ENCODE assay signal across 22 mouse cellular contexts in genomic region chr13:93854325-93854724, GRCm38 (mm10).
DNase-seq lines count a peak whose midpoint lies in the region; ATAC-seq and TF ChIP-seq lines count a peak whose summit lies in the region.
"Had no signal": no experiment of that assay in that cellular context is flagged by ENCODE, and none has a peak within 500 bp of the region (broad histone marks: within the 10 kb centered on the region; RNA-seq: fewer than 3 reads in every experiment).

No protein-coding gene starts in this region.

- no peaks in the 10 kb centered on the region for H3K79me2 ChIP-seq in CH12.LX (replicated peaks; ENCODE audit: control insufficient read depth, extremely low read depth, insufficient read depth, poor library complexity, severe bottlenecking)

- peaks cover 57% of the 10 kb centered on the region for H3K4me1 ChIP-seq in kidney, embryonic 15.5 days
- peaks cover 30% of the 10 kb centered on the region for H3K4me1 ChIP-seq in lung, embryonic 14.5 days (ENCODE audit: insufficient read depth)
- peaks cover 2% of the 10 kb centered on the region; the same call in 1 of the 2 replicates for H3K4me1 ChIP-seq in lung, adult 2 months (ENCODE audit: control insufficient read depth, insufficient read depth, low read length)
- H3K4me1 ChIP-seq in CH12.LX (ENCODE audit: control insufficient read depth in 1 of 2, insufficient read depth in 2 of 2), result peaks cover 12 to 42% of the 10 kb centered on the region in 2 experiments
- peaks cover 47% of the 10 kb centered on the region for H3K4me1 ChIP-seq in limb, embryonic 10.5 days

- no peak overlapping the region for H3K4me2 ChIP-seq in kidney, embryonic 15.5 days
- H3K4me2 ChIP-seq in lung, embryonic 14.5 days, result no peak overlapping the region
- H3K4me2 ChIP-seq in CH12.LX (ENCODE audit: insufficient read depth, low read depth, poor library complexity, severe bottlenecking), result no peak overlapping the region
- H3K4me2 ChIP-seq: embryonic facial prominence, embryonic 15.5 days; hindbrain, embryonic 14.5 days had no signal

- no peaks in the 10 kb centered on the region for H3K36me3 ChIP-seq in kidney, embryonic 15.5 days
- H3K36me3 ChIP-seq in lung, embryonic 14.5 days (ENCODE audit: insufficient read depth), result no peaks in the 10 kb centered on the region
- peaks cover 0 to 2% of the 10 kb centered on the region in 2 experiments for H3K36me3 ChIP-seq in CH12.LX (replicated peaks in 1 of 2; ENCODE audit: control insufficient read depth in 1 of 2, insufficient read depth in 1 of 2, low read length in 1 of 2)
- H3K36me3 ChIP-seq in limb, embryonic 10.5 days, result no peaks in the 10 kb centered on the region
- H3K36me3 ChIP-seq: embryonic facial prominence, embryonic 15.5 days; forebrain, embryonic 10.5 days; G1E; heart, embryonic 10.5 days; hindbrain, embryonic 10.5 days had no signal

- in situ Hi-C loops in CH12.LX (cut with MboI; ENCODE audit: low pct_ligation_motif_present, low pct_unique_long_range_greater_than_20kb, low sequenced_read_pairs), result no loop called here

- no peak overlapping the region for H3K9ac ChIP-seq in kidney, embryonic 15.5 days
- no peak overlapping the region for H3K9ac ChIP-seq in lung, embryonic 14.5 days
- no peak overlapping the region for H3K9ac ChIP-seq in CH12.LX (ENCODE audit: insufficient read depth, low read depth)
- H3K9ac ChIP-seq: embryonic facial prominence, embryonic 15.5 days; hindbrain, embryonic 14.5 days had no signal

- 43% methylated on average over 8 of the region's 8 CpGs for WGBS in kidney, embryonic 15.5 days
- 81% methylated on average over 8 of the region's 8 CpGs for WGBS in lung, embryonic 14.5 days
- 86% methylated on average over 8 of the region's 8 CpGs for WGBS in lung, adult 2 months
- WGBS in limb, embryonic 10.5 days, result 91% methylated on average over 8 of the region's 8 CpGs

- H3K27ac ChIP-seq in kidney, embryonic 15.5 days, result peak overlapping the region; percentile 72
- peak overlapping the region; percentile 6; the same call in 1 of the 2 replicates for H3K27ac ChIP-seq in lung, embryonic 14.5 days (ENCODE audit: low read depth)
- H3K27ac ChIP-seq in CH12.LX (ENCODE audit: insufficient read depth, low read depth), result peak overlapping the region; percentile 4; the same call in 1 of the 2 replicates
- H3K27ac ChIP-seq in limb, embryonic 10.5 days, result peak overlapping the region; percentile 51; the same call in 1 of the 2 replicates
- H3K27ac ChIP-seq: embryonic facial prominence, embryonic 15.5 days; forebrain, embryonic 10.5 days; heart, embryonic 10.5 days; hindbrain, embryonic 10.5 days; hindbrain, embryonic 14.5 days had no signal

- DNase-seq in kidney, adult 18-20 months, result no peak
- DNase-seq in lung, embryonic 14.5 days, result no peak
- no peak for DNase-seq in lung, adult 2 months
- DNase-seq in CH12.LX (ENCODE audit: extremely low read depth), result peak; percentile 35
- no peak for DNase-seq in limb, embryonic 10.5 days (ENCODE audit: low spot score)
- no peak for DNase-seq in thymus, adult 18-20 months
- DNase-seq: adrenal gland, adult 8-10 months; adrenal gland, postnatal 36 days; cerebellum, adult 2 months; cerebellum, postnatal 14 days; embryo, embryonic 11 days; gastrocnemius, adult 2 months; gastrocnemius, postnatal 25 days had no signal

- no peak for TF ChIP-seq EP300 in CH12.LX (IDR thresholded peaks at IDR 0.05; ENCODE audit: low read length)

- no peaks in the 10 kb centered on the region for H3K27me3 ChIP-seq in kidney, embryonic 15.5 days
- no peaks in the 10 kb centered on the region for H3K27me3 ChIP-seq in lung, embryonic 14.5 days (ENCODE audit: insufficient read depth, low read length)
- H3K27me3 ChIP-seq in CH12.LX (replicated peaks), result no peaks in the 10 kb centered on the region
- H3K27me3 ChIP-seq in limb, embryonic 10.5 days (ENCODE audit: low read depth, poor library complexity, severe bottlenecking), result no peaks in the 10 kb centered on the region
- H3K27me3 ChIP-seq: embryonic facial prominence, embryonic 15.5 days had no signal

- H3K9me3 ChIP-seq in kidney, embryonic 15.5 days (replicated peaks), result no peaks in the 10 kb centered on the region
- H3K9me3 ChIP-seq in lung, embryonic 14.5 days (ENCODE audit: low read depth, low read length), result no peaks in the 10 kb centered on the region
- H3K9me3 ChIP-seq in CH12.LX (replicated peaks; ENCODE audit: low read length), result no peaks in the 10 kb centered on the region
- no peaks in the 10 kb centered on the region for H3K9me3 ChIP-seq in limb, embryonic 10.5 days (replicated peaks)
- H3K9me3 ChIP-seq: embryonic facial prominence, embryonic 15.5 days; forebrain, embryonic 10.5 days; G1E; heart, embryonic 10.5 days; hindbrain, embryonic 10.5 days had no signal

- dilution Hi-C loops in CH12.LX (cut with MboI; ENCODE audit: extremely low pct_ligation_motif_present, extremely low pct_unique_long_range_greater_than_20kb, low sequenced_read_pairs), result no loop called here

- peak; percentile 78 for ATAC-seq in kidney, embryonic 15.5 days (replicated peaks; ENCODE audit: low FRiP score)
- ATAC-seq in lung, embryonic 14.5 days (ENCODE audit: insufficient read depth), result no peak
- ATAC-seq: forebrain, embryonic 14.5 days had no signal

- no peak for TF ChIP-seq RAD21 in CH12.LX (IDR thresholded peaks at IDR 0.05; ENCODE audit: low read depth, low read length)

- no peak overlapping the region for H3K4me3 ChIP-seq in kidney, embryonic 15.5 days (replicated peaks)
- H3K4me3 ChIP-seq in lung, embryonic 14.5 days (ENCODE audit: low read depth, low read length), result no peak overlapping the region
- H3K4me3 ChIP-seq in lung, adult 2 months (replicated peaks; ENCODE audit: extremely low read depth, low read depth, low read length), result no peak overlapping the region
- no peak overlapping the region for H3K4me3 ChIP-seq in CH12.LX (replicated peaks in 1 of 3; ENCODE audit: low read depth in 2 of 3, low read length in 2 of 3, poor library complexity in 1 of 3)
- no peak overlapping the region for H3K4me3 ChIP-seq in limb, embryonic 10.5 days
- H3K4me3 ChIP-seq: embryonic facial prominence, embryonic 15.5 days; erythroblast, embryonic 14.5 days; forebrain, embryonic 10.5 days; gastrocnemius, adult 2 months; heart, embryonic 10.5 days; hindbrain, embryonic 10.5 days had no signal

- no peak for TF ChIP-seq CTCF in lung, embryonic 14.5 days (IDR thresholded peaks at IDR 0.05; ENCODE audit: low read depth)
- no peak for TF ChIP-seq CTCF in lung, adult 2 months (IDR thresholded peaks at IDR 0.05; ENCODE audit: insufficient read depth, low read length)
- no peak for TF ChIP-seq CTCF in CH12.LX (conservative IDR thresholded peaks at IDR 0.05 in 1 of 2, IDR thresholded peaks at IDR 0.05 in 1 of 2; ENCODE audit: low read depth in 2 of 2, low read length in 2 of 2)

- no peak for TF ChIP-seq POLR2A in lung, adult 2 months (IDR thresholded peaks at IDR 0.05; ENCODE audit: borderline replicate concordance, extremely low read depth, low read depth, low read length)
- no peak for TF ChIP-seq POLR2A in CH12.LX (IDR thresholded peaks at IDR 0.05; ENCODE audit: low read depth, low read length)

TF ChIP-seq in CH12.LX, 34 proteins besides CTCF, POLR2A, EP300 and RAD21:
- TF ChIP-seq MYC (IDR thresholded peaks at IDR 0.05; ENCODE audit: low read depth, low read length), result no peak
- no peak for TF ChIP-seq ZKSCAN1 (IDR thresholded peaks at IDR 0.05; ENCODE audit: borderline replicate concordance, low read depth, low read length)
- TF ChIP-seq SMC3 (IDR thresholded peaks at IDR 0.05; ENCODE audit: low read depth, low read length), result no peak
- TF ChIP-seq USF1 (IDR thresholded peaks at IDR 0.05; ENCODE audit: low read depth, low read length), result no peak
- TF ChIP-seq JUND (conservative IDR thresholded peaks at IDR 0.05; ENCODE audit: low read depth, low read length), result no peak
- no peak for TF ChIP-seq ELF1 (IDR thresholded peaks at IDR 0.05; ENCODE audit: low read depth, low read length)
- TF ChIP-seq BHLHE40 (IDR thresholded peaks at IDR 0.05; ENCODE audit: low read depth, low read length), result no peak
- TF ChIP-seq UBTF (IDR thresholded peaks at IDR 0.05; ENCODE audit: low read depth, low read length), result no peak
- TF ChIP-seq TBP (conservative IDR thresholded peaks at IDR 0.05; ENCODE audit: low read depth, low read length), result no peak
- TF ChIP-seq KAT2A (IDR thresholded peaks at IDR 0.05; ENCODE audit: insufficient replicate concordance, low read length), result no peak
- TF ChIP-seq CHD2 (IDR thresholded peaks at IDR 0.05; ENCODE audit: low read length), result no peak
- no peak for TF ChIP-seq SIN3A (IDR thresholded peaks at IDR 0.05; ENCODE audit: low read length)

Comparison
In these comparisons a context has a peak if more than half of its experiments do, and no peak if none do; other contexts are left out.
1. H3K27ac ChIP-seq: peak in every context shown above with its lines; median percentile 72 in kidney, embryonic 15.5 days; 51 in limb, embryonic 10.5 days; 6 in lung, embryonic 14.5 days; 4 in CH12.LX.